Mouse (Mus musculus): ENCODE data around the gene Trim7. TPM values are rescaled to one million over a fixed set of nuclear protein-coding genes. Genes with fewer than 3 reads are reported as not detected.
"Not testable (repeated sequence)": the region's sequence is repeated elsewhere in the genome, so short reads cannot be mapped to it uniquely, and the experiment has no call there.

Gene Trim7
- total and polyA plus RNA-seq, 3 experiments = 0.67 to 4.0 (median 3.0) TPM

DNA sequence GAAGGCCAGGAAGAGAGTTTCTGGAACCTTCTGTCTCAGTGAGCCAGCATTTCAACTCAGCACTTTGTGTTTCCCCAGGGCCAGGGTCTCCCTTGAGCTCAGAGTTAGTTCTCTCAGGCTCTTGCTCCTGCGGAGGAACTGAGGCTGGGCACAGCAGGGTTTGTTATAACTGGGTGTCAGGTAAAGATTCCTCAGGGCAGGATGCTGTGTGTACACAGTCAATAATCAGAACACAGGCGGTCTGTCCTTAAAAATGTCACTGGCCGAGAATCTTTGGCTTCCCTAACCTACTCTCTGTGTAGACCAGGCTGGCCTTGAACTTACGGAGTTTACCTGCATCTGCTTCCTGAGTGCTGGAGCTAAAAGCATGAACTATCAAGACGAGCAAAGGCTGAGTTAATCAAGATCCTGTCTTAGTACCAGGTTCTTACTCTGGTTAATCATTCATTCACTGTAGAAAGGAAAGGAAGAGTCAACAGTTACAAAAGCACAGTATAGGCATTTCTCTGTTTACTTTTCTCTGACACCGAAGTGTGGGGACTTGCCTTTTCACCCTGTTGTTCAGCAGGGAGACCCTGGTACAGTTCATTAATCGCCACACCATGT, 46.9 kb downstream of the Trim7 start:
- ATAC-seq (ENCODE audit: extremely low read depth, insufficient number of reproducible peaks, low FRiP score, poor library complexity, severe bottlenecking) (no peak), DNase-seq (ENCODE audit: low spot score) (no peak)
- Histone ChIP-seq H3K36me3 (replicated peaks) (peaks cover 24% of the 10 kb centered on the region), H3K27me3 (ENCODE audit: insufficient read depth, low read length) (no peaks in the 10 kb centered on the region), H3K9me3 (replicated peaks) (no peaks in the 10 kb centered on the region), H3K4me1 (ENCODE audit: insufficient read depth, low read depth, low read length) (peaks cover 66% of the 10 kb centered on the region), H3K4me3 (ENCODE audit: low read depth, low read length) (peak overlapping the region; percentile 75)
- TF ChIP-seq CTCF (IDR thresholded peaks at IDR 0.05; ENCODE audit: low read depth, low read length) (no peak), POLR2AphosphoS5 (IDR thresholded peaks at IDR 0.05; ENCODE audit: insufficient replicate concordance, low read depth, low read length) (no peak), GATA1 (IDR thresholded peaks at IDR 0.05; ENCODE audit: borderline replicate concordance, low read length) (no peak), GATA2 (IDR thresholded peaks at IDR 0.05; ENCODE audit: borderline replicate concordance, low read depth, low read length) (no peak), TAL1 (conservative IDR thresholded peaks at IDR 0.05; ENCODE audit: low read depth, low read length) (no peak)

GRCm38 (mm10) chr11:48873591-48874290, 47.8 kb downstream of the Trim7 start:
- TF ChIP-seq POLR2AphosphoS5 (IDR thresholded peaks at IDR 0.05; ENCODE audit: insufficient replicate concordance, low read depth, low read length) (no peak), TAL1 (conservative IDR thresholded peaks at IDR 0.05; ENCODE audit: low read depth, low read length) (peak; percentile 37; the same call in 1 of the 2 replicates)
- H3K36me3 ChIP-seq (replicated peaks) = peaks cover 19% of the 10 kb centered on the region
- DNase-seq (ENCODE audit: low spot score) = no peak
- peak; percentile 62 for ATAC-seq (ENCODE audit: extremely low read depth, insufficient number of reproducible peaks, low FRiP score, poor library complexity, severe bottlenecking)
- H3K4me3 ChIP-seq (ENCODE audit: low read depth, low read length) = peak overlapping the region; percentile 56; the same call in 1 of the 2 replicates
- no peaks in the 10 kb centered on the region for H3K27me3 ChIP-seq (ENCODE audit: insufficient read depth, low read length)
- H3K9me3 ChIP-seq (replicated peaks) = no peaks in the 10 kb centered on the region
- H3K4me1 ChIP-seq (ENCODE audit: insufficient read depth, low read depth, low read length) = peaks cover 58% of the 10 kb centered on the region

DNA sequence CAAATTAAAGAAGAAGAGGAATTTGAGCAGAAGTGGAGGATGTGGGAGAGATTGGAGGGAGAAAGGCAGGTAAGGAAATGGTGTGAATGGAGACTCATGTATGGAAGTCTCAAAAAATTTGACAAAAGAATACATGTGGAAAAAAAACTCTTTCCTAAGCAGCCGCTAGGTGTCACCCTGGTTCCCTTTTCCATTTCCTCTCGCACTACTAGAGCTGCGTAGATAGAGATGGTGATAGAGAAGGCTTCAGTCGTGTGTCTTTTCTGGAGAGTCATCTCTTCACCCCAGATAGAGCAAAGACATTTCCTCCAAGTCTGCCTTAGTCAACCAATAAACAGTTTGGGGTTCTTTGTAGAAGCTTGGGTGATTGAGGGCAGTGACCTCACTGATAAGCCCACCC, 48.5 kb downstream of the Trim7 start:
- H3K27me3 ChIP-seq (ENCODE audit: insufficient read depth, low read length) = no peaks in the 10 kb centered on the region
- peaks cover 21% of the 10 kb centered on the region for H3K36me3 ChIP-seq (replicated peaks)
- ATAC-seq (ENCODE audit: extremely low read depth, insufficient number of reproducible peaks, low FRiP score, poor library complexity, severe bottlenecking) (no peak), DNase-seq (ENCODE audit: low spot score) (peak; percentile 50)
- H3K9me3 ChIP-seq (replicated peaks) = no peaks in the 10 kb centered on the region
- H3K4me3 ChIP-seq (ENCODE audit: low read depth, low read length) = no peak overlapping the region; the same call in 1 of the 2 replicates
- H3K4me1 ChIP-seq (ENCODE audit: insufficient read depth, low read depth, low read length) = peaks cover 54% of the 10 kb centered on the region
- TF ChIP-seq GATA1 (IDR thresholded peaks at IDR 0.05; ENCODE audit: borderline replicate concordance, low read length) = no peak
- TF ChIP-seq TAL1 (conservative IDR thresholded peaks at IDR 0.05; ENCODE audit: low read depth, low read length) = no peak
- TF ChIP-seq CTCF (IDR thresholded peaks at IDR 0.05; ENCODE audit: low read depth, low read length) = peak; percentile 50; the same call in 1 of the 2 replicates

DNA sequence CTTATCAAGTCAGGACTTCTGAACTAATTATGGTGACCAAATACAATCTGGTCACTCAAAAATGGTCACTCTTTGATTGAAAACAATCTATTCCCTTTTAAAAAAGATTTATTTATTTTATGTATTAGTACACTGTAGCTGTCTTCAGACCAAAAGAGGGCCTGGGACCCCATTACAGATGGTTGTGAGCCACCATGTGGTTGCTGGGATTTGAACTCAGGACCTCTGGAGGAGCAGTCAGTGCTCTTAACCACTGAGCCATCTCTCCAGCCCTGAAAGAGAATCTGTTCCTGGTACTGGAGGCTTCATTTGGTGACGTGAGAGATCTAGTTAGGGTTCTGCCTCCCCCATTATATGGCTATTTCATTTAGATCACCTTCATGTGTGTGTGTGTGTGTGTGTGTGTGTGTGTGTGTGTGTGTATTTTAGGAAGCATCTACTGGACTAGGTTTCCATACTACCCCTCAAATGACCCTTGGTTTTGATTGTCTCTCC, 49.5 kb downstream of the Trim7 start:
- not testable (repeated sequence) for DNase-seq (ENCODE audit: low spot score); ATAC-seq (ENCODE audit: extremely low read depth, insufficient number of reproducible peaks, low FRiP score, poor library complexity, severe bottlenecking); H3K9me3 ChIP-seq (replicated peaks); H3K27me3 ChIP-seq (ENCODE audit: insufficient read depth, low read length); H3K4me3 ChIP-seq (ENCODE audit: low read depth, low read length)
- H3K4me1 ChIP-seq (ENCODE audit: insufficient read depth, low read depth, low read length) = peaks cover 47% of the 10 kb centered on the region
- H3K36me3 ChIP-seq (replicated peaks) = peaks cover 24% of the 10 kb centered on the region

GRCm38 (mm10) chr11:48876680-48877079, 50.7 kb downstream of the Trim7 start:
- no peak for ATAC-seq (ENCODE audit: extremely low read depth, insufficient number of reproducible peaks, low FRiP score, poor library complexity, severe bottlenecking)
- TF ChIP-seq TAL1 (conservative IDR thresholded peaks at IDR 0.05; ENCODE audit: low read depth, low read length) = no peak
- TF ChIP-seq POLR2AphosphoS5 (IDR thresholded peaks at IDR 0.05; ENCODE audit: insufficient replicate concordance, low read depth, low read length) = no peak
- no peak for TF ChIP-seq GATA2 (IDR thresholded peaks at IDR 0.05; ENCODE audit: borderline replicate concordance, low read depth, low read length)
- no peak for TF ChIP-seq CTCF (IDR thresholded peaks at IDR 0.05; ENCODE audit: low read depth, low read length)
- no peak for TF ChIP-seq GATA1 (IDR thresholded peaks at IDR 0.05; ENCODE audit: borderline replicate concordance, low read length)

DNA sequence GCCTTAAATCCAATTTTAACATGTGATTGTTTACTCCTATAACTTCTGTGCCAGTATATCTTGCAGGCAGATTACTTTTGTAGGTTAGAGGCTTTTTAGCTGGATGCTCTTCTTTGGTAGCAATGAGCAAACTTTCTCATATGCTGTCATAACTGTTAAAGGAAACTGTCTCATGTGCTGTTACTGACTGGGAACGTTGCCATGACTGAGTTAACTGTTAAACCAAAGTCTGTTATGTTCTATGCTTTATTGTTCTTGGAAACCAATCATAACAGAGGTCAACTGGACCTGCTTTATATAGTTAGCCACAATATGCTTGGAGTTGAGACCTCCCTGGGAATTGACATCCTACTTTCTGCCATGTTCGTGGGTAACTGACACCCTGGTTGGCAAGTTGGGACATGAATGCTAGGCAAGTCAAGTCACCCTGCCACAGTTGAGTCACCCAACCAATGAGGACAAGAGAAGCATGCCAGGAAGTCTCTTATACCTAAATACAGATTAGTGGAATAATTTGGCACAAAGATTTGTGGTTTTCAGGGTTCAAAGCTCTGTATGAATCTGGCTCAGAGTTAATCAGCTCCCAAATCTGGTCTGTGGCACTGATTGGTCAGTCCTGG, 73.0 kb downstream of the Trim7 start:
- Histone ChIP-seq H3K9me3 (replicated peaks) (no peaks in the 10 kb centered on the region), H3K36me3 (replicated peaks) (no peaks in the 10 kb centered on the region), H3K4me3 (ENCODE audit: low read depth, low read length) (no peak overlapping the region), H3K4me1 (ENCODE audit: insufficient read depth, low read depth, low read length) (peaks cover 17% of the 10 kb centered on the region), H3K27me3 (ENCODE audit: insufficient read depth, low read length) (no peaks in the 10 kb centered on the region)
- DNase-seq (ENCODE audit: low spot score) (no peak), ATAC-seq (ENCODE audit: extremely low read depth, insufficient number of reproducible peaks, low FRiP score, poor library complexity, severe bottlenecking) (no peak)
- TF ChIP-seq POLR2AphosphoS5 (IDR thresholded peaks at IDR 0.05; ENCODE audit: insufficient replicate concordance, low read depth, low read length) = no peak
- TF ChIP-seq GATA1 (IDR thresholded peaks at IDR 0.05; ENCODE audit: borderline replicate concordance, low read length) = no peak
- TF ChIP-seq GATA2 (IDR thresholded peaks at IDR 0.05; ENCODE audit: borderline replicate concordance, low read depth, low read length) = no peak

More at GRCm38 (mm10) chr11:48876680-48877079, 50.7 kb downstream of the Trim7 start:
- H3K36me3 ChIP-seq (replicated peaks) = peaks cover 27% of the 10 kb centered on the region
- H3K4me1 ChIP-seq (ENCODE audit: insufficient read depth, low read depth, low read length) = peaks cover 44% of the 10 kb centered on the region
- H3K9me3 ChIP-seq (replicated peaks) = no peaks in the 10 kb centered on the region
- H3K27me3 ChIP-seq (ENCODE audit: insufficient read depth, low read length) = no peaks in the 10 kb centered on the region
- no peak overlapping the region for H3K4me3 ChIP-seq (ENCODE audit: low read depth, low read length)
- DNase-seq (ENCODE audit: low spot score) = no peak

DNA sequence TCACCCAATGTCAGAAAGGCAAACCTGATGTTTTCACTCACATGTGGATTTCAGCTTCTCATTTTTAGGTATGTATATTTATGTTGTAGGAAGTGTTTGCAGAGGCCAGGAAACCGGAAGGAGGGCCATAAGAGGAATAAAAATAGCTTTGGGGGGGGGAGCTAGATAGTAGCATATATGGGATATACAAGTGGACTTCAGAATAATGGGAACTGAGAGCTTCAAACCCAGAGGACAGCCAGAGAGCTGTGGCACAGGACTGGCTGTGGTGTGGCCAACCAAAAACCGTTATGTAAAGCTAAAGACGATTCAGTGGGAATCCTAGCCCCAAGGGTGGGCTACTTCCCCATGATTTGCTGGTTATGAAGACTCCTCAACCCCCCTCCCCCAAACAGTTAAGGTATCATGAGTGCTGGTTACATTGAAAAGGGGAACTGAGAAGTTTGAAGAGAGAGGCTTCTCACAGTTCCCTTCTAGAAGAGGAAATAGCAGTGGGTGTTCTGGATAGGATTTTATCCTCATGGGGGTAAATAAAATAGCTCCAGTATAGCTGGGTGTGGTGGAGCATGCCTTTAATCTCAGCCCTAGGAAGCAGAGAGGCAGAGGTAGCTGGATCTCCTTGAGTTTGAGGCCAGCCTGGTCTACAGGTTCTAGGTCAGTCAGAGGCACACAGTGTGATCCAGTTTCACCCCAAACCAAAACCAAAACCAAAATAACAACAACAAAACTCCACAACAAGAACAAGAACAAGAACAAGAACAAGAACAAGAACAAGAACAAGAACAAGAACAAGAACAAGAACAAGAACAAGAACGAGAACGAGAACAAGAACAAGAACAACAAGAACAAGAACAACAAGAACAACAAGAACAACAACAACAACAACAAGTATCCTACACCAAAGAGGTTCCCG, 75.0 kb downstream of the Trim7 start:
- H3K4me3 ChIP-seq (ENCODE audit: low read depth, low read length); H3K27me3 ChIP-seq (ENCODE audit: insufficient read depth, low read length); H3K9me3 ChIP-seq (replicated peaks); H3K36me3 ChIP-seq (replicated peaks); DNase-seq (ENCODE audit: low spot score): not testable (repeated sequence)
- H3K4me1 ChIP-seq (ENCODE audit: insufficient read depth, low read depth, low read length) = peaks cover 23% of the 10 kb centered on the region
- ATAC-seq (ENCODE audit: extremely low read depth, insufficient number of reproducible peaks, low FRiP score, poor library complexity, severe bottlenecking) = peak; percentile 40; the same call in 1 of the 2 replicates

GRCm38 (mm10) chr11:48901567-48901930, 75.6 kb downstream of the Trim7 start:
- ATAC-seq (ENCODE audit: extremely low read depth, insufficient number of reproducible peaks, low FRiP score, poor library complexity, severe bottlenecking); H3K4me3 ChIP-seq (ENCODE audit: low read depth, low read length): not testable (repeated sequence)

More at GRCm38 (mm10) chr11:48901567-48901930, 75.6 kb downstream of the Trim7 start:
- H3K36me3 ChIP-seq (replicated peaks); H3K9me3 ChIP-seq (replicated peaks); H3K27me3 ChIP-seq (ENCODE audit: insufficient read depth, low read length); DNase-seq (ENCODE audit: low spot score): not testable (repeated sequence)
- peaks cover 23% of the 10 kb centered on the region for H3K4me1 ChIP-seq (ENCODE audit: insufficient read depth, low read depth, low read length)

Data from G1E (cell line).